Mouse (Mus musculus) T-helper 17 cell (primary cell): ENCODE measurements around the gene Plekhm1.

Source experiments
- in situ Hi-C, 2 experiments: fragments of 300-600 bp; cut with MboI, MseI; formaldehyde crosslinking; loops; 1 replicate in 1 of 2; 2 replicates in 1 of 2; pipeline ENCODE4 v1.15.1; 2025; ENCODE audit warnings: high pct_unique_total_duplicates in 2 of 2

Plekhm1 gene

GRCm38 (mm10) chr11:103318042-103318441, 94.4 kb downstream of the Plekhm1 start:
- in situ Hi-C loops: loop anchor here in 1 of 2 experiments (5.0 kb wide), 3 partner anchors 41 to 216 kb away; partner anchors contain the start of genes Acbd4 and Plcd3

GRCm38 (mm10) chr11:103315379-103315778, 97.1 kb downstream of the Plekhm1 start:
- in situ Hi-C loops: loop anchor here in 1 of 2 experiments (5.0 kb wide), 3 partner anchors 38 to 213 kb away; partner anchors contain the start of genes Acbd4 and Plcd3

DNA sequence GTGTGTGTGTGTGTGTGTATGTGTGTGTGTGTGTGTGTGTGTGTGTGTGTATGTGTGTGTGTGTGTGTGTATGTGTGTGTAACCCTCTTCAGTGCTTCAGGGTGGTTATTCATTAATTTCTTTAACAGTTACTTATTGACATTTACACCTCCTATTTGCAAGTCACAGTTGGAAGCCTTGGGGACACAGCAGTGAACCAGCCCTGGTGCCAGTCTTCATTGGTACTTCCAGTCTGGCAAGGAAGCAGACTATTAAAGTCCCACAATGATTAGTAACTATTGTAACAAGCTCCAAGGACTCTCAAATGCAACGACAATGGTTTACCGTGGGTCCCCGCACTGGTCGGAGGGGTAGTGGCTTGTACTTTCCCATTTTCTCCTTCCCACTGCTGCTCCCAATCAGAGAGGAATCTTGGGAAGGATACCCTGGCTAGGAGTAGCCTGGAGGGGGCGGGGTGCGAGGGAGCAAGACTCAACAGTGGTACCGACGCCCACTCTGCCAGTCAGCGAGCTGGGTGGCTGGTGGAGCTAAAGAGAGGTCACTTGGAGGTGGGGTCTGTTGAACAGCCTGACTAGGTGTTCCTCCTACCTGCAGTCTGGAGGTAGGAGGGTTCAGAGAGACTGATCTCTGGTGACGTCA, 97.6 kb downstream of the Plekhm1 start:
- in situ Hi-C loops: loop anchor here in 1 of 2 experiments (5.0 kb wide), 3 partner anchors 38 to 213 kb away; partner anchors contain the start of genes Acbd4 and Plcd3
